Mouse (Mus musculus): ENCODE measurements around the gene Myoz1. TPM values are rescaled to one million over a fixed set of nuclear protein-coding genes. Genes with fewer than 3 reads are reported as not detected.

The Myoz1 gene
- total and polyA plus RNA-seq, 2 experiments = 0.46 TPM; not detected in 1

DNA sequence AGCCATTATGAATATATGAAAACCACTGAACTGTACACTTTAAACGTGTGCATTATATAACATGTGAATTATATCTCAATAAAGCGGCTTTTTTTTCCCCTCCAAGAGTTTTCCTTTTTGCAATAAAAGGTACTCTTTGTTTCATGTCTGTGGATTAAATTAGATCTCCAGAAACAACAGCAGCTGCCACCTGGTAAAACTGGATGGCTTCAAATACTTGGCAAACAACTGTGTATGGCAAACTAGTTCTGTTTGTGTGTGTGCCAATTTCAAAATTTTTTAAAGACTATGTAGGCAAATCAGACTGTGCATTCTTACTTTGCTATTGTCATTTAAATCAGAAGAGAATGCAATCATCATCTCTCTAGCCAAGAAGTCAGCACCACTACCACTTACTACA, 34.4 kb downstream of the Myoz1 start:
- 90% methylated on average over 2 of the region's 2 CpGs for WGBS
- DNase-seq (ENCODE audit: extremely low read depth, low read depth, low spot score) = no peak
- Histone ChIP-seq H3K4me3 (ENCODE audit: insufficient read depth, low read depth, low read length) (no peak overlapping the region), H3K36me3 (ENCODE audit: control insufficient read depth, insufficient read depth, low read length) (no peaks in the 10 kb centered on the region), H3K9ac (ENCODE audit: low read depth, low read length) (no peak overlapping the region), H3K4me1 (ENCODE audit: control insufficient read depth, insufficient read depth, low read length) (no peaks in the 10 kb centered on the region), H3K27me3 (ENCODE audit: control insufficient read depth, insufficient read depth, low read length) (no peaks in the 10 kb centered on the region), H3K27ac (replicated peaks; ENCODE audit: insufficient read depth, low read depth, low read length) (no peak overlapping the region), H3K79me2 (ENCODE audit: control insufficient read depth, insufficient read depth, low read length) (no peaks in the 10 kb centered on the region)
- TF ChIP-seq POLR2A (IDR thresholded peaks at IDR 0.05; ENCODE audit: extremely low read depth, insufficient read depth, low read length) (no peak), CTCF (IDR thresholded peaks at IDR 0.05; ENCODE audit: low read depth, low read length) (no peak)

DNA sequence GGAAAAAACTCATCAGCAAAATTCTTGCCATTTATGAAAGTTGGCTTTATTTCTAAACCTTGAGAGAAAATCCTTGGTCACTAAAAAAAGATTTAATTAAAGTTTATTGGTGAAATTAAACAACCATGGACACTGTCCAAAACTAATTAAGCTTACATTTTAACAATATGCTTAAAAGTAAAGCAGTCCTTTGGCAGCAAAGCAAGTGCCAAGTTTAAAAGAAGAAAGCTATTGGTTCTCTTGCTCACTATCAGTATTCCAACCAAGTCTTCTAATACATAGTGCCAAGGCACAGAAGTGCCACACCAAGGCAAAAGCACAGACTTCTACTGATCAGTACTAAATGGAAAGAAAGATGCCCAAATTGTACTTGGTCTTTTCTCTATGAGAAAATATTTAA, 37.2 kb downstream of the Myoz1 start:
- H3K79me2 ChIP-seq (ENCODE audit: control insufficient read depth, insufficient read depth, low read length) = no peaks in the 10 kb centered on the region
- no peak for DNase-seq (ENCODE audit: extremely low read depth, low read depth, low spot score)
- no peak for TF ChIP-seq CTCF (IDR thresholded peaks at IDR 0.05; ENCODE audit: low read depth, low read length)
- no peak for TF ChIP-seq POLR2A (IDR thresholded peaks at IDR 0.05; ENCODE audit: extremely low read depth, insufficient read depth, low read length)
- H3K27ac ChIP-seq (replicated peaks; ENCODE audit: insufficient read depth, low read depth, low read length) = no peak overlapping the region
- no peaks in the 10 kb centered on the region for H3K4me1 ChIP-seq (ENCODE audit: control insufficient read depth, insufficient read depth, low read length)
- H3K36me3 ChIP-seq (ENCODE audit: control insufficient read depth, insufficient read depth, low read length) = no peaks in the 10 kb centered on the region
- no peak overlapping the region for H3K4me3 ChIP-seq (ENCODE audit: insufficient read depth, low read depth, low read length)
- no peak overlapping the region for H3K9ac ChIP-seq (ENCODE audit: low read depth, low read length)
- no peaks in the 10 kb centered on the region for H3K27me3 ChIP-seq (ENCODE audit: control insufficient read depth, insufficient read depth, low read length)

DNA sequence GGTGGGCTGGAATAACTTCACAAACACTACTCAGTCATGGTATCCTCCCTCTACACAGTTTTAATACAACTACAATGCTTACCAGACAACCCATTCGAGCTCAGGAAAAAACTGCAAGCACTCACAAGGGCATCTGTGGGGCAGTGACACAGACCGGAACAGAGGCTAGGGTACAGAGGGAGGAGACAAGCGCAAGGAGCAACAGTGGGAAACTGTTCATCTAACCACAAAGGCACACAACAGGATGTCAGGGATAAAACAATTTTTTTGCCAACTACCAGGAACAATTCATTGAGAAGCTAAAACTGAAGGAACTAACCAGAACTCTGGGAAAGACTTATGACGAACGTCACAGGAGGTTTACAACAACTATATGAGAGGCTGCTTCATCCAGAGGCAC, 38.1 kb downstream of the Myoz1 start:
- no peaks in the 10 kb centered on the region for H3K27me3 ChIP-seq (ENCODE audit: control insufficient read depth, insufficient read depth, low read length)
- no peak overlapping the region for H3K4me3 ChIP-seq (ENCODE audit: insufficient read depth, low read depth, low read length)
- H3K27ac ChIP-seq (replicated peaks; ENCODE audit: insufficient read depth, low read depth, low read length) = peak overlapping the region; percentile 5; the same call in 1 of the 2 replicates
- no peaks in the 10 kb centered on the region for H3K4me1 ChIP-seq (ENCODE audit: control insufficient read depth, insufficient read depth, low read length)
- 69% methylated on average over 5 of the region's 5 CpGs for WGBS
- TF ChIP-seq CTCF (IDR thresholded peaks at IDR 0.05; ENCODE audit: low read depth, low read length) (no peak), POLR2A (IDR thresholded peaks at IDR 0.05; ENCODE audit: extremely low read depth, insufficient read depth, low read length) (no peak)
- H3K36me3 ChIP-seq (ENCODE audit: control insufficient read depth, insufficient read depth, low read length) = no peaks in the 10 kb centered on the region
- no peak overlapping the region for H3K9ac ChIP-seq (ENCODE audit: low read depth, low read length)
- H3K79me2 ChIP-seq (ENCODE audit: control insufficient read depth, insufficient read depth, low read length) = no peaks in the 10 kb centered on the region
- DNase-seq (ENCODE audit: extremely low read depth, low read depth, low spot score) = peak; percentile 6

DNA sequence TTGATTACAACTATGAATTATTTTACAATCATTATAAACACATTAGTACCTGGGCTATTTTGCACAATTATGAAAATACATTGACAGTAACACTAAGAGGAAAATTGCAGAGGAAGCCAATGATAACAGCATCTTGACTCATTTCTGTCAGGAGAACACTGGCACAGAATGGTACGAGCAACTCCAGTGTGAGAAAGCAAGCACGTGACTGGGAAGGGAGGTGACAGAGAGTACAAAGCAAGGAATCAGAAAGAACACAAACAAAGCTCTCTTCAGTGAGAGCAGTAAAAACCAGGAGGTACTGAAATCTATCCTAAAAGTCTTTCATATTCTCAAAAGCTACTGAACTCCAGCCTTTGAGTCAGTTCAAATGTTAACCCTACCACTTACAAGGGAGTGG, 39.9 kb downstream of the Myoz1 start:
- Histone ChIP-seq H3K79me2 (ENCODE audit: control insufficient read depth, insufficient read depth, low read length) (no peaks in the 10 kb centered on the region), H3K27me3 (ENCODE audit: control insufficient read depth, insufficient read depth, low read length) (no peaks in the 10 kb centered on the region), H3K4me1 (ENCODE audit: control insufficient read depth, insufficient read depth, low read length) (no peaks in the 10 kb centered on the region), H3K4me3 (ENCODE audit: insufficient read depth, low read depth, low read length) (no peak overlapping the region), H3K36me3 (ENCODE audit: control insufficient read depth, insufficient read depth, low read length) (no peaks in the 10 kb centered on the region), H3K27ac (replicated peaks; ENCODE audit: insufficient read depth, low read depth, low read length) (no peak overlapping the region), H3K9ac (ENCODE audit: low read depth, low read length) (no peak overlapping the region)
- no peak for DNase-seq (ENCODE audit: extremely low read depth, low read depth, low spot score)
- TF ChIP-seq POLR2A (IDR thresholded peaks at IDR 0.05; ENCODE audit: extremely low read depth, insufficient read depth, low read length) = no peak
- TF ChIP-seq CTCF (IDR thresholded peaks at IDR 0.05; ENCODE audit: low read depth, low read length) = no peak
- 51% methylated on average over 2 of the region's 2 CpGs for WGBS

DNA sequence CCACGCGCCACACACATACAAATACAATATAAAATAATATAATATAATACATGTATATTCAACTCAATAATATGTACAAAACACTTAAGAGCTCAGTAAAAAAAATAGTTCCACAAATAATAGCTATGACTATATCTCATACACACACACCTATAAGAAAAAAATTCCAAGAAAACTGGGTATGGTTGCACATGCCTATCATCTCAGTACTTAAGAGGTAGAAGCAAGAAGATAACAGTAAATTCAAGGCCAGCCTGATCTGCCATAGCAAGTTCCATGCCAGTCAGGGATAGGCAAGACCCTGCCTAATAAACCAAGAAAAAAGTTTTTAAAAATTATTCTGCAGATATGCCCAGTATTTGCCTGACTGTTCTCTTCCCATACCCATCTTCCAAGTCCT, 41.3 kb downstream of the Myoz1 start:
- H3K4me1 ChIP-seq (ENCODE audit: control insufficient read depth, insufficient read depth, low read length) = no peaks in the 10 kb centered on the region
- TF ChIP-seq CTCF (IDR thresholded peaks at IDR 0.05; ENCODE audit: low read depth, low read length) (no peak), POLR2A (IDR thresholded peaks at IDR 0.05; ENCODE audit: extremely low read depth, insufficient read depth, low read length) (no peak)
- 100% methylated on average over 2 of the region's 2 CpGs for WGBS
- DNase-seq (ENCODE audit: extremely low read depth, low read depth, low spot score) = no peak
- no peaks in the 10 kb centered on the region; the same call in 1 of the 2 replicates for H3K79me2 ChIP-seq (ENCODE audit: control insufficient read depth, insufficient read depth, low read length)
- H3K36me3 ChIP-seq (ENCODE audit: control insufficient read depth, insufficient read depth, low read length) = no peaks in the 10 kb centered on the region
- no peak overlapping the region for H3K9ac ChIP-seq (ENCODE audit: low read depth, low read length)
- no peak overlapping the region for H3K4me3 ChIP-seq (ENCODE audit: insufficient read depth, low read depth, low read length)
- no peak overlapping the region for H3K27ac ChIP-seq (replicated peaks; ENCODE audit: insufficient read depth, low read depth, low read length)
- no peaks in the 10 kb centered on the region for H3K27me3 ChIP-seq (ENCODE audit: control insufficient read depth, insufficient read depth, low read length)

DNA sequence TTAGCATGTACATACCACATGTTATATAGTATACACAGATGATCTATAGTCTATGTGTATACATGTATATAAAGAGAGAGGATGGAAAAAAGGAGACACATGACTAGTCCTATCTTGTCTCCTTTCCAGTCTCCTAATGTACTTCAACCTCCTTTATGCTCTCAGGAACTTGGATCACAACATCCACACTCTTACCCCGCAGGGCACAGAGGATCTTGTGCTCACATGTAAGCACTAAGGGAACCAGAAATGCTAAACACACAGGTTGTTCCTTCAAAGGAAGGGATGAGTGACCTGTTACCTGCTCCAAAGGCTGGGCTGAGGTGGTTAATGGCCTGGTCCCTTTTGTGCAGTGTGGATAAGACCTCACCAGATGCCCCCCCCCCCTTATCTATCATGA, 43.5 kb downstream of the Myoz1 start:
- no peaks in the 10 kb centered on the region for H3K27me3 ChIP-seq (ENCODE audit: control insufficient read depth, insufficient read depth, low read length)
- H3K79me2 ChIP-seq (ENCODE audit: control insufficient read depth, insufficient read depth, low read length) = no peaks in the 10 kb centered on the region; the same call in 1 of the 2 replicates
- no peak overlapping the region for H3K27ac ChIP-seq (replicated peaks; ENCODE audit: insufficient read depth, low read depth, low read length)
- no peak overlapping the region for H3K4me3 ChIP-seq (ENCODE audit: insufficient read depth, low read depth, low read length)
- 100% methylated on average over 1 of the region's 1 CpGs for WGBS
- H3K9ac ChIP-seq (ENCODE audit: low read depth, low read length) = no peak overlapping the region
- no peaks in the 10 kb centered on the region for H3K4me1 ChIP-seq (ENCODE audit: control insufficient read depth, insufficient read depth, low read length)
- H3K36me3 ChIP-seq (ENCODE audit: control insufficient read depth, insufficient read depth, low read length) = no peaks in the 10 kb centered on the region
- TF ChIP-seq POLR2A (IDR thresholded peaks at IDR 0.05; ENCODE audit: extremely low read depth, insufficient read depth, low read length) = no peak
- TF ChIP-seq CTCF (IDR thresholded peaks at IDR 0.05; ENCODE audit: low read depth, low read length) = no peak
- no peak for DNase-seq (ENCODE audit: extremely low read depth, low read depth, low spot score)
